Mouse (Mus musculus) embryonic facial prominence, embryonic 14.5 days (tissue): ENCODE results near the gene Atox1. TPM values are rescaled to one million over a fixed set of nuclear protein-coding genes. Genes with fewer than 3 reads are reported as not detected.
"Not testable (repeated sequence)": the region's sequence is repeated elsewhere in the genome, so short reads cannot be mapped to it uniquely, and the experiment has no call there.

Experiments used
- ATAC-seq: fragments of 200-750 bp; cut with Nextera tagmentation; 2 replicates; pipeline ENCODE4 v1.8.0; 2017; ENCODE audit warnings: low read depth, moderate number of reproducible peaks, moderate TSS enrichment
- DNase-seq: peaks from one replicate; pipeline ENCODE4 v3.0.0-alpha.2; 2015; ENCODE audit warnings: low spot score
- H3K27ac ChIP-seq: fragments of 300-500 bp; sonication (generic); replicated peaks from 2 replicates; pipeline ENCODE4 v1.5.1; 2014; ENCODE audit warnings: low read depth, mild to moderate bottlenecking, low read length, moderate library complexity
- H3K27me3 ChIP-seq: fragments of 300-500 bp; sonication (generic); replicated peaks from 2 replicates; pipeline ENCODE4 v1.6.1; 2014; ENCODE audit warnings: low read length; ENCODE audit not compliant: control insufficient read depth, insufficient read depth
- H3K36me3 ChIP-seq: fragments of 300-500 bp; sonication (generic); 2 replicates; pipeline ENCODE4 v1.6.1; 2014; ENCODE audit warnings: low read length, mixed read lengths; ENCODE audit not compliant: control insufficient read depth, insufficient read depth
- H3K4me1 ChIP-seq: fragments of 300-500 bp; sonication (generic); 2 replicates; pipeline ENCODE4 v1.6.1; 2014; ENCODE audit warnings: antibody characterized with exemption, low read length; ENCODE audit not compliant: control insufficient read depth, insufficient read depth
- H3K4me2 ChIP-seq: fragments of 300-500 bp; sonication (generic); 2 replicates; pipeline ENCODE4 v1.6.1; 2014; ENCODE audit warnings: low read depth, mild to moderate bottlenecking, low read length, moderate library complexity, mixed read lengths
- H3K4me3 ChIP-seq: fragments of 300-500 bp; sonication (generic); 2 replicates; pipeline ENCODE4 v1.5.1; 2014; ENCODE audit warnings: low read depth, mild to moderate bottlenecking, low read length
- H3K9ac ChIP-seq: fragments of 300-500 bp; sonication (generic); 2 replicates; pipeline ENCODE4 v1.6.1; 2014; ENCODE audit warnings: low read depth, mild to moderate bottlenecking, low read length, moderate library complexity, mixed read lengths
- H3K9me3 ChIP-seq: fragments of 300-500 bp; sonication (generic); 2 replicates; pipeline ENCODE4 v1.6.1; 2016; ENCODE audit warnings: low read length; ENCODE audit not compliant: control insufficient read depth
- WGBS: fragments of 180-500 bp; shearing (Covaris S2); extraction: QIAGEN DNeasy Blood & Tissue Kit; methylation state at CpG from one replicate; pipeline ENCODE4 v1.1.7; 2014; 5-methylcytosine and 5-hydroxymethylcytosine counted together
- polyA plus RNA-seq: library from polyadenylated mRNA; unstranded; fragments of >200 nt; fragmentation: Nextera tagmentation; extraction: Ambion mirVana; gene quantifications from 2 replicates; pipeline ENCODE4 v1.2.1, GENCODE M21; 2014

Atox1 gene
- polyA plus RNA-seq, 1 experiment from 2014 or later: 416 TPM

DNA sequence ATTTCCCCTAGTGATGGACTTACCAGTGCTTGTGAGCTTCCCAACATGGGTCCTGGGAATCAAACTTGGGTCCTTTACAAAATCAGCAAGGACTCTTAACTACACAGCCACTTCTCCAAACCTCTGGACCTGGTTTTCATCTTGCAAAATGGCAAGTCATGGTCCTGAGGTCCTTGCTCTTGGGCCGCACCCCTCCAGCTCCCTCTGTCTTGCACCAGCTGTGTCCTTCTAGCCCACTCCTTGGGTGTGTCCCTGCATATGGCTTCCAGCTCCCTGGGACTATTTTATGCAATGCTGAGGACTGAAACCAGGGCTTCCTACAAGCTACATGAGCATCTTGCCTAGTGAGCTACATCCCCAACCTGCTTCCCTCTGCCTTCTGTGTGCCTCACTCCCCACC, 38.1 kb downstream of the Atox1 start, which contains the start of gene Sparc:
TSS of gene Sparc (minus strand) at position 206 of the 400 bp plus-strand sequence.
- Histone ChIP-seq H3K27me3 (no peaks in the 10 kb centered on the region), H3K4me3 (no peak within 1 kb of the TSS), H3K4me2 (no peak within 1 kb of the TSS), H3K4me1 (peaks cover 34% of the 10 kb centered on the region), H3K36me3 (no peaks in the 10 kb centered on the region), H3K27ac (peak within 1 kb of the TSS; percentile 86), H3K9me3 (no peaks in the 10 kb centered on the region), H3K9ac (no peak within 1 kb of the TSS; the same call in 1 of the 2 replicates)
- ATAC-seq (no peak), DNase-seq (no peak)
- WGBS: 88% methylated on average over 1 of the region's 1 CpGs

DNA sequence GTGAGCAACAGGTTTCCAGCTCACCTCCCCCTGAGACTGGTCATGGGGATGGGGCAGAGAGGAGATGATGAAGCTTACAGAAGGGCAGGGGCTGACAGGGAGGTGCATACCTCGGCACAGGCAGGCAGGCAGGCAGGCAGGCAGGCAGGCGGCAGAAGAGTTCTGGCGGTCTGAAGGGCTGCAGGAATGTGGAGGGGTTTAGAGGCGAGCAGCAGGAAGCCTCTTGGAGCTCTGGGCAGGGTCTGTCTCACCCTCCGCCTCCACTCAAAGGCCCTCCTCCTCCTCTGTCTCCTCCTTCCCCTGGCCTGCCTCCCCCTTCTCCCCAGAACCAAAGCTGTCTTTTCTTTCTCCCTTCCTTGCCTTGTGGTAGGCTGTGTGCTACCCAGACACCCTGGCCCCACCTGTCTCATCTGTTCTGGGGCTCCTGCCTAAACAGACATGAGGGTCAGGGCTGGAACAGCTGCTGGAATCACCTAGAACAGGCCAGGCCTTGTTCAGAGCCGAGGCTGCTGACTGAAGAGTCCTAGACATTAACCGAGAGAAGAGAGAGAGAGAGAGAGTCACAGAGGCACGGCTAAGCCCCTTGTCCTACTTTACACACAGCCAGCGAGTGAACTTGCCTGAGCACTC, 41.2 kb downstream of the Atox1 start:
- Histone ChIP-seq H3K4me3 (peak overlapping the region; percentile 56), H3K27ac (peak overlapping the region; percentile 93), H3K27me3 (no peaks in the 10 kb centered on the region), H3K4me1 (peaks cover 33% of the 10 kb centered on the region), H3K36me3 (0 out of 2 replicates have a peak, but pooled peaks cover 8% of the 10 kb centered on the region), H3K4me2 (peak overlapping the region; percentile 70), H3K9ac (peak overlapping the region; percentile 81), H3K9me3 (no peaks in the 10 kb centered on the region)
- ATAC-seq (peak; percentile 93), DNase-seq (peak; percentile 96)
- 4% methylated on average over 9 of the region's 9 CpGs for WGBS

DNA sequence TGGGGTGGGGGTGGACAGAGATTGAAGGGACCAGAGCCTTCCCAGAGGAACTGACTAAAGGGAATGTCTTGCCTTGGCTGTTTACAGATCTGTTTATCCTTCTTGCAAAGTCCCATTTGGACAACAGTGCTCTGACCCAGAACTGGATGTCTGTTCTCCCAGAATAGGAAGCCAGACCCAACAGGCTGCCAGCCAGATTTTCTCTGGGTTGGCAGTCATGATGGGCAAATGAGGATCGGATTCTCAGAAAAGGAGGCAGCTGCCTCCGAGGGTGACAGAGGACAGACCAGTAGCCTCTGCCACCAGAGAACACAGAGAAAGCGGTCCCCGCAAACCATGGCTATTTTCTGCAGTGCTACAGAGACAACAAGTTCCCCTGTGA, 41.8 kb downstream of the Atox1 start:
- Histone ChIP-seq H3K27me3 (no peaks in the 10 kb centered on the region), H3K4me3 (peak overlapping the region; percentile 56), H3K4me1 (peaks cover 30% of the 10 kb centered on the region), H3K9ac (peak overlapping the region; percentile 81), H3K27ac (peak overlapping the region; percentile 93), H3K9me3 (no peaks in the 10 kb centered on the region), H3K36me3 (0 out of 2 replicates have a peak, but pooled peaks cover 8% of the 10 kb centered on the region), H3K4me2 (peak overlapping the region; percentile 70)
- ATAC-seq (no peak), DNase-seq (no peak)
- 2% methylated on average over 4 of the region's 4 CpGs for WGBS

DNA sequence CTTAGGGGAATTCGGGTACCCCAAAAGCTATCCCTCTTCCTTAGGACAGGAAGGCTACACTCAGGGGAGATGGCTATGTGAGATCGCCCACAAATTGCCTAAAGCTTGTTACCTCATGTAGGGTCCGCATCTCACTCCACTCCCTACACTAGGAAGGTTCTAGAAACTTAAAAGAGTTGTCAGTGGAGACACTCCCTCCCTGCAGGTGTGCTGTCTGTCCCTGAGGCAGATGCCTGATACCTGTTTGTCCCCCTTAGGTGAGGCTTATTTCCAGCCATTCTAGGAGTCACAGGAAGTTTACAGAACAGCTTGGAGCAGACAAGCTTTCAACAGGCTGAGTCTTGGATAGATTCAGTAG, 42.4 kb downstream of the Atox1 start:
- H3K4me2 ChIP-seq: peak overlapping the region; percentile 70
- WGBS: 6% methylated on average over 3 of the region's 3 CpGs
- no peaks in the 10 kb centered on the region for H3K27me3 ChIP-seq
- peaks cover 26% of the 10 kb centered on the region for H3K4me1 ChIP-seq
- H3K9ac ChIP-seq: peak overlapping the region; percentile 81
- H3K27ac ChIP-seq: peak overlapping the region; percentile 93
- peak overlapping the region; percentile 56 for H3K4me3 ChIP-seq
- ATAC-seq (no peak), DNase-seq (no peak)
- H3K36me3 ChIP-seq: peaks cover 10% of the 10 kb centered on the region; the same call in 1 of the 2 replicates
- no peaks in the 10 kb centered on the region for H3K9me3 ChIP-seq

GRCm38 (mm10) chr11:55417898-55418703, 42.9 kb downstream of the Atox1 start:
- peaks cover 24% of the 10 kb centered on the region for H3K4me1 ChIP-seq
- peak; percentile 62 for ATAC-seq
- WGBS: 1% methylated on average over 17 of the region's 24 CpGs

GRCm38 (mm10) chr11:55416609-55417265, 44.3 kb downstream of the Atox1 start:
- DNase-seq (peak; percentile 45), ATAC-seq (no peak)
- peak overlapping the region; percentile 56 for H3K4me3 ChIP-seq
- no peaks in the 10 kb centered on the region for H3K27me3 ChIP-seq
- peak overlapping the region; percentile 93 for H3K27ac ChIP-seq
- H3K4me1 ChIP-seq: peaks cover 30% of the 10 kb centered on the region
- H3K36me3 ChIP-seq: peaks cover 24% of the 10 kb centered on the region; the same call in 1 of the 2 replicates
- H3K9ac ChIP-seq: peak overlapping the region; percentile 45; the same call in 1 of the 2 replicates
- 41% methylated on average over 6 of the region's 6 CpGs for WGBS
- no peaks in the 10 kb centered on the region for H3K9me3 ChIP-seq
- H3K4me2 ChIP-seq: peak overlapping the region; percentile 70

More at GRCm38 (mm10) chr11:55417898-55418703, 42.9 kb downstream of the Atox1 start:
- Histone ChIP-seq H3K4me3 (peak overlapping the region; percentile 56), H3K27me3 (no peaks in the 10 kb centered on the region), H3K27ac (peak overlapping the region; percentile 93), H3K36me3 (peaks cover 16% of the 10 kb centered on the region; the same call in 1 of the 2 replicates), H3K4me2 (peak overlapping the region; percentile 70), H3K9ac (peak overlapping the region; percentile 81), H3K9me3 (no peaks in the 10 kb centered on the region)
- peak; percentile 96 for DNase-seq

- peaks cover 31% of the 10 kb centered on the region for H3K4me1 ChIP-seq
Observed at GRCm38 (mm10) chr11:55415731-55416130, 45.3 kb downstream of the Atox1 start.

DNA sequence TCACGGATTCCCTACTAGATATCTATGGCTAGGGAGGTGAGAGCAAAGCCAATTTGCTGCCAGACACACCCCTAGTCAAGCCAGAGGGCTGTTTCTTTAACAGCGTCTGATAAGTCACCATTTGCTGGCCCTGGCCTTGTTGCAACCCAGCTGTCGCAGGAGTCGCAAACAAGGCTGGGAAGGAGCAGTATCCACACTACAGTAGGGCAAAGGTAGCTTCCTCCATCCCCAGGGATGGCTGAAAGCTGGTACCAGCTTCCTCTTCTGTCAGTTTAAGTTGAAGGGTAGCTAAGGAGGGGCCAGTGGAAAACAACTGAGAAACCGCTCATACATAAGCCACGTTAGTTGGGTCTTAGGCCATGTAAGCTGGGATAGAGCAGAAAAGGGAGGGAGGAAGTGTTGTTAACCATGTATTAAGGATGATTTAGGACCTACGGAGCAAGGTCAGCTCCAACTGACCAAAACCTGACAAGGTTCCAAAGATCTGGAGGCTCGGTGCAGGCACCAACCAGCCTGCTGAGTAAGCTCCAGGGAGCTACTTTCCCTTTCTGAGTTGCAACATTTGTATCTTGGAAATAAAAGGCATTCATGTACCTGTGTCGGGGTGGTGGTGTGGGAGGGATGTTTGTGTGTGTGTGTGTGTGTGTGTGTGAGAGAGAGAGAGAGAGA, 45.9 kb downstream of the Atox1 start:
- WGBS: 62% methylated on average over 9 of the region's 9 CpGs
- no peaks in the 10 kb centered on the region for H3K9me3 ChIP-seq
- no peaks in the 10 kb centered on the region for H3K27me3 ChIP-seq
- no peak overlapping the region for H3K4me3 ChIP-seq
- no peak overlapping the region for H3K9ac ChIP-seq
- peak overlapping the region; percentile 10; the same call in 1 of the 2 replicates for H3K4me2 ChIP-seq
- H3K36me3 ChIP-seq: peaks cover 33% of the 10 kb centered on the region
- peaks cover 26% of the 10 kb centered on the region for H3K4me1 ChIP-seq
- no peak for ATAC-seq
- DNase-seq: peak; percentile 22
- H3K27ac ChIP-seq: 0 out of 2 replicates have a peak overlapping the region, but pooled peaks have one; percentile 29

More at GRCm38 (mm10) chr11:55415731-55416130, 45.3 kb downstream of the Atox1 start:
- Histone ChIP-seq H3K27ac (0 out of 2 replicates have a peak overlapping the region, but pooled peaks have one; percentile 29), H3K4me3 (peak overlapping the region; percentile 56; the same call in 1 of the 2 replicates), H3K4me2 (peak overlapping the region; percentile 10; the same call in 1 of the 2 replicates), H3K36me3 (peaks cover 28% of the 10 kb centered on the region; the same call in 1 of the 2 replicates)
- WGBS: 86% methylated on average over 5 of the region's 6 CpGs
- not testable (repeated sequence) for H3K9me3 ChIP-seq, H3K9ac ChIP-seq, DNase-seq, H3K27me3 ChIP-seq, ATAC-seq
